Mouse (Mus musculus) left cerebral cortex, postnatal 36 days (tissue): ENCODE data around the gene Arpp21. TPM values are rescaled to one million over a fixed set of nuclear protein-coding genes. Genes with fewer than 3 reads are reported as not detected.

Source experiments
- DNase-seq, 2 experiments: peaks; one replicate each; pipeline ENCODE4 v3.0.0; 2021 to 2022; ENCODE audit warnings: low spot score in 2 of 2, mixed read lengths in 1 of 2
- intact Hi-C: fragments of 180-260 bp; cut with DNase I; formaldehyde crosslinking; loops from one replicate; pipeline ENCODE4 v1.15.1; 2025
- total RNA-seq, 2 experiments: library from RNA; stranded (reverse); gene quantifications; 2 replicates each; pipeline ENCODE4 v1.2.3; 2021

Gene Arpp21
- total RNA-seq, 2 experiments from 2014 or later: 699 to 858 TPM

DNA sequence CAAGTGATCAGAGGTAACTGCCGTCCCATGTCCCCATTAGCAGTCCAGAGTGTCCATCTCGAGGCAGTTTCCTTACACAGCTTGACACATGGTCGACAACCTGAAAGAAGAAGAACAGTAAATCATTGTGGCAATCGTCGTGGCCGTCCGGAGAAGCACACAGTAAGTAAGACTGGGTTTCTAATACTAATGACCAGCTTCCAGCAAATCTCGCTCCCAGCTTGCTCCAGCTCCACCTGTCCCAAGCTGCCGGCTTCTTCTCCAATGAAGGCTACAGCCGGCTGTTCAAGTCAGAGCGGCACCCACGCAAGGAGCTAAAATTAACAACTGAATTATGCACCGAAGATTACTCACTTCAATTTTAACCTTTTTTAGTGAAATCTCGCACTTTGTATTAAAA, 48.1 kb downstream of the Arpp21 start:
- peak in 1 of 2 experiments; percentile 67 for DNase-seq
- intact Hi-C loops: loop anchor here (5.0 kb wide), 1 partner anchor 45 kb away; no protein-coding TSS in a partner anchor

DNA sequence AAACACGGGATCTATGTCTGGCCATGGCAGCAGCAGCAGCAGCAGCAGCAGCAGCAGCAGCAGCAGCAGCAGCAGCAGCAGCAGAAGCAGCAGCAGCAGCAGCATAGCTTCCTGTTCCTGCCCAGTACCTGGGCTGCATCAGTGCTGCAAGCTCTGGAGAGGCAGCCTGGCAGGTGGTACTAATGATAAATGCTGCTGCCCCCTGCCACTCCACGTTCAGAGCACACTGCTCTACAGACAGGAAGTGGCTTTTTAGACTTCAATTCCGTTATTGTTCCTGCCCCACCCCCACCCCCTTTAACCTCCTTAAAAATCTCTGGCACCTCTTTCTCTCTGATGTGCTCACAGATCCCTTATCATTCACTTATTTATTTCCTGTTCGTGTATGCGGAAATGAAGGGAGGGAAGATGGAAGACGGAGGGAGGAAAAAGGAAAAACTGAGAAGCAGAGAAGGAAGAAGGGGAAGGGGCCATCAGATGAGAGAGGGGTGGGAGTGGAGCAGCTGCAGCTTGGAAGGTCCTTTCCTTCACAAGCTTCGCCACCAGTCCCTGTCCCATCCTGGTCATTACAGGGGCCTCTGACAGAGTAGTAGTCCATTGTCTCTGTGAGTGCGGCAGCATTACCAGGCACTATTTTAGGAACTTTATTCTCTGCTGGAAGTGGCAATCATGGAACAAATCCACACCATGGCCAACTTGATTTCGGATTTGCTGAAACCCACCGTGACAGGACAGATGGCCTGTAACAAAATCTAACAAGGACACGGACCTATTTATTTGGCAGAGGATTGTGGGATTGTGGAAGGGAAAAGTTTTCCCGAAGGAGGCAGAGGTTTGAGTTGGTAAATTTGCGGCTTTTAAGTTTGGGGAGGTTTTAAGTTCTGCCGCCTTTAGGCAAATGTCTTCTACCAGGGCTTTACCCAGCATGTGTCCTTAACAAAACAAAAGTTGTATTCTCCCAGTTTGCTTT, 49.1 kb downstream of the Arpp21 start:
- intact Hi-C loops: loop anchor here (5.0 kb wide), 1 partner anchor 46 kb away; no protein-coding TSS in a partner anchor
- peak in 1 of 2 experiments; percentile 5 for DNase-seq

DNA sequence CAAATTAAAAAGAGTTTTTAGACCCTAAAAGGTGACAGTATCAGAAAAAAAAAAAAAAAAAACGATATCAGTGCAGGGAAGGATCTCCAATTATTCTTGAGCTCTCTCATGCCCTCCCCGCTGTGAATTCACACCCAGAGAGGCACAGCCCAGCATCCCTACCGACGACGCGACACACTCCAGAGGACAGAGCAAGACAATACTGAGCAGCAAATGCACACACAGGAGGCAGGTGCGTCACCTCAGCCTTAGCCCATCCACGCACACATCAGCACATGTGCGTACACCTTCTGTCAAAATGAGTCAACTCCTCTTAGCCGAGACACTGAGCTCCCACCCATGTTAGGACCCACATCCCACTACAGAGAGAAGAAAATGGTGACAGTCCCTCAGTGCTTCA, 50.0 kb downstream of the Arpp21 start:
- peak in 1 of 2 experiments; percentile 31 for DNase-seq
- intact Hi-C loops: loop anchor here (5.0 kb wide), 1 partner anchor 47 kb away; no protein-coding TSS in a partner anchor

DNA sequence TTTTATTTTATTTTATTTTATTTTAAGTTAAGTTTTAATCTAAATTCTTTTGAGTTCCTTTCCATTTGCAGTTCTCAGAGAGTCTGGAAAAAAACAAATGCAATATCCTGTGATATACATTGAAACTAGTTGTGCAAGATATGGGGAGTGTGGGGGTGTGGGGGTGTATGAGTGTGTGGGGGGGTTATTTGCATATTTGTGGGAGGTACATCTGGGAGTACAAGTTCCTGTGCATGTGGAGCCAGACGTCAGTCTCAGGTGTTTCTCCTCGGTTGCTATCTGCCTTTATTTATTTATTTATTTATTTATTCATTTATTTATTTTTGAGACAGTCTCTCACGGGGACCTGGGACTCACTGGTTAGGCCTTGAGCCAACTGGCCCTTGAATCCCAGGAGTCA, 53.0 kb downstream of the Arpp21 start:
- intact Hi-C loops: no loop called here
- DNase-seq: peak in 1 of 2 experiments; percentile 15

DNA sequence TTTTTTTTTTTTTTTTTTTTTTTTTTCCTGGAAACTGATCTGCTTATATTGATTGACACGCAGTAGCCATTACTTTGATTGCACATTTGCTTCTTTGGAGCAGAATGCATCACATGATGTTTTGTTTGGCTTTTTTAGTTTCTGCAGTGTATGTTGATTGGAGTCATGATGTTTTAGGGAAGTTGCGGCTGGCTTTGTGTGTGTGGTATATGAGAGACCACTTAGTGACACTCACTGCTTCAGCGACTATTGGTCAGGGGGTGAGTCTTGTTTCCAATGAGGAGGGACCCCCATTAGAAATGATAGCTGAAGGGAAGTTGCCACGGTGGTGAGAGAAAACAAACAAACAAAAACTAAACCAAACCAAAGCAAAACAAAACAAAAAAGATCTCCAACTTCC, 55.7 kb downstream of the Arpp21 start:
- intact Hi-C loops: no loop called here
- peak in 1 of 2 experiments; percentile 3 for DNase-seq

DNA sequence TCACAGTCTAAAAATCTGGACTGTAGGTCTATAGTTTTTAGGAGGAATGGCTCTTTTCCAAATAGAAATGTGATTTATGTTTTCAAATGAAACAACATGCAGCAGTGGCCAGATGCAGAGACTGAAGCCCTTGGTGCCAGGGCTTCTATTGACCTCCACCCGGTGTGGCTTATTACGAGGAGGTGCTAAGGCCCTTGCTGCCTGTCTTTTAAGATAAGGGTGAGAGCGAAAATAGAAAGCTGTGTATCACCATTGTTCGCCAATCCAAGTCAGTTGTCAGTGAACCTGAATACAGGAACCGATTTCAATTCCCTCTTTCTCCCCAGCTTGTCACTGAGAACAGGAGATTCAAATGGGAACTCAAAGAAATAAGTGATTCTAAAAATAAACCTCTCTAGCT, 57.3 kb downstream of the Arpp21 start:
- DNase-seq: no peak
- intact Hi-C loops: no loop called here

DNA sequence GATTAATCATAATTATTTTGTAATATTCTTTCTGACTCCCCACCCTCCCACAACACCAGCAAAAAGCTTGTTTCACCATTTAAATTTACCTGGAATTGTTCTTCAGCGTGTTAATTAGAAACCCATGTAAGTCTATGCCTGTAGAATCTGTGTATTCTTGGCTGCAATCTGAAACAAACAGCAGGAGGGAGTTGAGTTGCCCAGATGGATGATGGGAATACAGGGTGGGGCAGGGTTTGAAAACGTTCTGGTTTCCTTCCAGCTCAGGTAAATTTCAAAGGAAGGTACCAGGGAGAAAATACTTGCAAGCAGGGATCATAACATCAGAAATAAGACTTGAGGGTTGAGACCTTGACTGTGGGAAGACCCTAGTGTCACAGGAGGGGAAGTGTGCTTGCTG, 58.2 kb downstream of the Arpp21 start:
- DNase-seq: peak in 1 of 2 experiments; percentile 3
- intact Hi-C loops: no loop called here

DNA sequence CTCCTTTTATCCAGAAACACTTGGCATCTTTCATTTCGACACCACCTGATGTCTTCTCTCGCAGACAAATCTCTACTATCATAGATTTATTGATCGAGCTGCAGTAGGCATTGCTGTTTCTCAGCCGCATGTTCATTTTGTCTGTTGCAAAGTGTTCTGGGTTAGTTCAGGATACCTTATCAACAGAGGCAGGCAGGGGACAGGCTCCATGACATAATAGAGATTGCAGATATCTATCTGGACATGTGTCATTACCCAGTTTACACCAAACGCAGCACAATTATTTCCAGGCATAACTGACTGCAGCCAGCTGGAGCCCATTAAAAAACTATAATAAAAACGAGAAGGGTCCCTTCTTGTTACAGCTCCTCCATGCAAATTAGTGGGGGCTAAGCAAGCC, 59.4 kb downstream of the Arpp21 start:
- intact Hi-C loops: no loop called here
- DNase-seq: no peak

DNA sequence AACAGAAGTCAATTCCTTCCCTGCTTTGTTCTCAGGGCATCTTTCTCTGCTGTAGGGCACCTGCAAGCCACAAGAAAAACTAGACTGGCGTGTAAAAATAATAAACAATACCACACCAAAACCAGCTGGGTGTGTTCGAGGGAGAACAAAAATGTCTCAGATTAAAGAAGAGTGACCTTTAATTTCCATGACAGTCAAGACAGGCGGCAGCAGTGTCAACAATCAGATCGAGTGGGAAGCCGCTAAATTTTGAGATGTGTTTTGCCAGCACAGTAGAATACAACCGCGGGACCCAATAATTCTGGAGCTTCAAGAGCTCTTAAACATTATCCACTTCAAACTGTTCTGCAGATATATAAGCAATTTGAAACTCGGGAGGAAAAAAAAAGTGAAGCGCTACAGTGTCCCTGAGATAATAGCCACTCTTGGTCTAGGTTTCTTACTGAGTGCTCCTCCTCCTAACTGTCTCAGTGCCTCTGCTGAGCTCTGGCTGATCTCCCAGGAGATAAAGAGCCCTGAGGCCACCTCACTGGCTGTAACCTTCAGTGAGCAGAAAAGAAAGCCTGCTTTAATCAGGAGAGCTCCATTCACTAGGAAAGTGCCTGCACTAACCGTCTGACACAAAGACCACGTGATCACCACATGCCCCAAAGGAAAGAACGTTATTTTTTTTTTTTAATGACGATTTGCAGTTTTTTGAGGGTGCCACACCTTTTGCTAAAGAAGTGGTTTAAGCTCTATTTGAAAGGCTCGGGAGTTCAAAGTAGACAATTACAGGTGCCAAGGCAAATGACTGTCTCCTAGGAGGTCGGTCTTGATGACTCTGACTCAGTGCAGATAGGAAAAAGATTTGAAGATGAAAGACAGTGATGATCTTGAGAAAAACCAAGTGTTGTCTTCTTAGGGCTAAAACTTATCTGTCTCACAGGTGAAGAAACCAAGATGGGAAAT, 61.1 kb downstream of the Arpp21 start:
- DNase-seq: no peak
- intact Hi-C loops: no loop called here

DNA sequence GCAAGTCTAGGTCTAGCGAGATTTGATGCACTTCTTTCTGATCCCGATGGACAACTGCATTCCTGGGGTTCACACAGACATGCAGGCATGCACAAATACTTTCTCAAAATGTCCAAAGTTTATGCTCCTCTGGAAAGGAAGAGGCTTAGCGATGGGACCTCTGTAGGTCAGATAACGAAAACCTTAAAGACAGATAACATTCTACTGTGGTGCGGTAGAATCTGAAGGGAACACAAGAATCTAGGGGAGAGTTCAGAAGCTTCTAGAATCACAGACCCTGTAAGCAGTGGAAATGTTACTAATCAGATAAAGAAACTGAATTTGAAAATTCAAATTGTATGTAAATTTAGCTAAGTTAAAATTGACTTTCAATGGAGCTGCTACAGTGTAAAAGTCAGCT, 62.0 kb downstream of the Arpp21 start:
- DNase-seq: no peak
- intact Hi-C loops: no loop called here

DNA sequence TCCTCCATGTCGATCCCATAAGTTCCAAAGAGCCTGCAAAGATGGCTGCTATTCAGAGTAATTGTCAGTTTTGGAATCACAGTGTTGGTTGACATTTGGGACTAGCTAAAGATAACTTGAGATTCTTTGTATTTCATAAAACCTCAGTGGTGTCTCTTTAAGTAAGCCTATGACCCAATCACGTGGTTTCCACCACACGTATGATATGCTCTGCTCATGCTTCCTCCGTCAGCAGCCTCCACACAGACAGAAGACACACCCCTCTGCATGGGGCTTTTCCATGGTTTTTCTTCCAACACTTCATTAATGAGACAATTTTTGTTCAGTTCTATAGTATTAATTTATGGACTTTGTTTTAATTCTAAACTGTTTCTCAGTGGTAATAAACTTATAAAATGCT, 71.1 kb downstream of the Arpp21 start:
- DNase-seq: no peak
- intact Hi-C loops: no loop called here

DNA sequence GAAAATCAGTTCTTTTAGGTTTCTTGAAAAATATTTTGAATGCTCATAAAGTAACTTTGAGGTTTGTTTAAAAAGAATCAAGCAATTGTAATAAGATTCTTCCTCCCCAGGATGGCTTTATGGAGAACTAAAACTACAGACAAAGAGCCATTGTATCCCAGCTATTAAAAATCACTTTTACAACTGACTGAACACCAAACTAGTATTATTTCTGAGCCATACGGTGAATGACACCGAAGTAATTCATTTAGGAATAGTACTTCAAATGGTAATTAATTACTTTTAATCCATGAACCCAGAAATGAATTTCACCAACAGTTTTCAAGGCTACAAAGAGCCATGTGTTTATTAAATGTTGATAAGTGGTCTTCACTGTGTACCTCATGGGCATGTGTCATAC, 74.8 kb downstream of the Arpp21 start:
- intact Hi-C loops: no loop called here
- DNase-seq: no peak

DNA sequence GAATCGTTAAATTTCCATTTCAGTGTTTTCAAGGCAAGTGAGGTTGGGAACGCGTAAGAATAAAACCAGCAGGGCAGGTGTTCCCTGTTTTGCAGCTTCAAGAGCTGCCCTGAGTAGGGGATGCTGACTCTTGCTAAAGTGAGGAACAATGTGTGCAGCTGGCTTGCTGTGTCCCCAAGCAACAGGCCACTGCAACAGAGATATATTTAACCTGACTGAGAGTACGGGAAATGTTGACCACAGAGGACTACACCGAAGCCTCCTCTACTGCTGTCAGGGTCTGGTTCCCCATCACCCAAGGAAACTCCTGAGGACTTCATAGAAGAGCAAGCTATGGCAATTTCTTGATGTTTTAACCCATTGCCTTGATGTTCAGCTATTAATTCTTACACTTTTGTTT, 81.8 kb downstream of the Arpp21 start:
- no peak for DNase-seq
- intact Hi-C loops: no loop called here

DNA sequence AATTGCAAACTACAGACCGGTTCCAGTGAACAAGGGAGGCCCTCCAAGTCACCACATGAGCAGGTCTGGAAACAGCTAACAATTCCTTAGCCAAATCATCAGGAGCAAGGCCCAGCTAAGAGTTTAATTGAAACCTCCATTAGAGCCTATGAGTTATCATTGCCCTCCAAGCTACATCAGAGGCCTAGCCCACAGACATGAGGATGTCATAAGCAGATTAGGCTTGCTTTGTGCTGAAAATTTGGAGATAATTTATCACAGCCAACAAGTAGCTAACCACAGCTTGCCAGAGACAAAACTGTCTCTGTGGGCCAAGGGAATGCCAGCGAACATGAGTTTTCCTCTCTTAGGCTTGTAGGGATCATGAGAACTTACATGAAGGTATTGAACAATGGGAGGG, 83.0 kb downstream of the Arpp21 start:
- intact Hi-C loops: no loop called here
- no peak for DNase-seq

DNA sequence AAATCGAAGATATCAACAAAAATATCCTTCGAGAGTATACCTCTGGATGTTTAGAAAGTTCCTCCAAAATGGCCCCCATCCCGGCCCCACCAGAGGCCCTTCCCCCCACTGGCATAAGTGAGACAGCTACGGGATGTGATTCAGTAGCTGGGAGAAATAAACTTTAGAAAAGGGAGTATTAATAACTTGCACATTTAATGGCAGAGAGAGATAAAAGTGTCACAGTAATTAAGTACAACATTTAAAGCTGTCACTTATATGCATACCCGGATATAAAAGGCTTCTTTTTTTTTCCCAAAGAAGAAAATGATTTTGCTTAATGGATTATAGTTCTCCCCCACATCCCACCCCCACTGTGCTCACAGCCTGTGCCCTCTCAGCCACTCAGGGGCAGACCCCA, 84.6 kb downstream of the Arpp21 start:
- intact Hi-C loops: no loop called here
- DNase-seq: no peak

DNA sequence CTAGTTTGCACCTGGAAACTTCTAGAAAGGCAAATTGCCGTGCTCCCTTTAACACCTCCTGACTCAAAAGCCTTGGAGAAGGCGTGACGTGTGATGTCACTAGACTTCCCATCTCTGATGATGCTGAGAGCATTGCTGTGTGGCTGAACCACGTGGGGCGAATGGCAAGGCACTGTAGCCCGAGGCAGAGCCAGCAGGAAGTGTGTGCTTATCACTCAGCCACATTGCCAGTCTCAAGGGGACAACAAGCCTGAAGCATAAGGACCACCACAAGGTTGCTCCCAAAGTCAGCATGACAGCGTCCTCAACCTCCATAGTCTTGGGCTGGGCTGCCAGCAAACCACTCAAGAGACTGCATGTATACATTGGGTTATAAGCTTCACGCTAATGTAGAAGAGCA, 95.1 kb downstream of the Arpp21 start:
- intact Hi-C loops: no loop called here
- no peak for DNase-seq

DNA sequence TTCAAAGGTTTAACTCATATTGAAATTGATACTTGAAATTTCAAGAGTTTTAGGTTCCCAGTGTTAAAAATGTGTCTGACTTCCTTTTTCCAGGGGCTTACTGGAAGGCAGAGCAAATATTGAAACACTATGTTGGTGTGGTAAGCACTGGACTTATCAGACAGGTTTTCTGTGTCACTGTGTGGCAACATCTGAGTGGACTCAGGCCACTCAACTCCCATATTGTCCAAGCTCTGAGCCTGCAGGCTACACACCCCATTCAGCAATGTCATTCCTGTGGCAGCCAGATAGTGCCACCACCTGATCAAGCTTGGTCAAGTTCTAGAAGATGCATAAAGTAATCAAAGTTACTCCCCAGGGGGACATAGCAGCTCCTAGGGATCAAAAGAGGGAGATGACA, 97.9 kb downstream of the Arpp21 start:
- no peak for DNase-seq
- intact Hi-C loops: no loop called here

DNA sequence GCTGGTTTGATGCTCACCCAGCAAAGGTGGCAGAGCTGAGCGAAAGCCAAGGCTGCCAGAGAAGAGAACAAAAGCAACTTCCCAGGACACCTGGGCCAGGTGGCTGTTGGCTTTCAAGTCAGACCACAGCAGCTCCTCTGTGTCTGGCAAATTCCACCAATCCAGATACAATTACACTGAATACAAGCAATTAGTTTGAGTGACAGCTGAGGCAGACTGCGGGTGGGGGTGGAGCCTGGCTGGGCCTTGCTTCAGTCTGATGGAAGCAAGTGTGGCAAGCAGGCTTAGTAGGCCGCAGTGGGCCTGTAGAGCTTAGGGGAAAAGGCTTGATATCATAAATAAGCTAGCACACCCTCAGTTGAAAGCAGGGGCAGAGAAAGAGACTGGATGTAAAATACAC, 104.9 kb downstream of the Arpp21 start:
- intact Hi-C loops: no loop called here
- no peak for DNase-seq

DNA sequence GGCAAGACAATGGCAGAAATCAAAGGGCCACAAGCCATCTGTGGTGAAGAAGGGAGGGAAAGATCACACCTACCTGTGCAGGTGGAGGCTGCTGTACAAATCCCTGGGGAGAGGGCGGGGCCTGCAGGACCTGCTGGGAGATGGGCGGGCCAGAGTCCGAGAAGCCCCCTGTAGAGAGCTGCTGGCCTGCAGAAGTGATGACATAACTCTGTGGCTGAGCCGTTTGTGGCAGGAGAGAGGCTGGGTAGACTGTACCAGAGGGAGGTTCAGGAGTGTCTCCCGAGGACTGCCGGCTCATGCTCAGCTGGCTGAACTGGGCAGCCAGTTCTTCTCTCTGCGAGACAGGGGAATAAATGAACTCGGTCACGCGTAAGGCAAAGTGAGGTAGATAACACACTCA, 111.1 kb downstream of the Arpp21 start:
- no peak for DNase-seq
- intact Hi-C loops: no loop called here

DNA sequence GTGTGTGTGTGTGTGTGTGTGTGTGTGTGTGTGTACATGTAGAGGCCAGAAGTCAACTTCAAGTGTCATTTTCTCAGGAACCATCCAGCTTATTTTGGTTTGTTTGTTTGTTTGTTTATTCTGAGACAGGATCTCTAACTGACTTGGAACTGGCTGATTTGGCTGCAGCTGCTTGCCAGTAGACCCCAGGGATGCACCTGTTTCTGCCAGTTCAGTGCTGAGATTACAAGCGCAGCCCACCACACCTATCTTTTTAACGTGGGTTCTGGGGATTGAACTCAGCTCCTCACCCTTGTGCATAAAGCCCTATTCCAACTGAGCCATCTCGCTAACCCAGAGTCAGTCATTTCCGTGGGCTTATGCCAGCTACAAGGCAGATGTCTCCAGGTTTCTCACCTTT, 111.6 kb downstream of the Arpp21 start:
- intact Hi-C loops: no loop called here

More for the DNA sequence above, 111.6 kb downstream of the Arpp21 start:
- no peak for DNase-seq
